Comparison of ENCODE assay signal across 10 mouse cellular contexts in genomic region chrX:103164948-103165605, GRCm38 (mm10). TPM values are rescaled to one million over a fixed set of nuclear protein-coding genes. Genes with fewer than 3 reads are reported as not detected.
A peak's percentile ranks its signal among the peaks of the same experiment; 100 is the strongest.
DNase-seq lines count a peak whose midpoint lies in the region; ATAC-seq and TF ChIP-seq lines count a peak whose summit lies in the region.
"Not testable (repeated sequence)": the region's sequence is repeated elsewhere in the genome, so short reads cannot be mapped to it uniquely, and the experiment has no call there.
"Had no signal": no experiment of that assay in that cellular context is flagged by ENCODE, and none has a peak within 500 bp of the region (broad histone marks: within the 10 kb centered on the region; RNA-seq: fewer than 3 reads in every experiment).

No protein-coding gene starts in this region.

- 29% methylated on average over 44 of the region's 83 CpGs for WGBS in embryonic facial prominence, embryonic 13.5 days
- WGBS in forebrain, postnatal 0 days: 32% methylated on average over 41 of the region's 83 CpGs
- whole genome bisulfite sequencing in hindbrain, embryonic 10.5 days: 36% methylated on average over 54 of the region's 83 CpGs
- WGBS in kidney, embryonic 14.5 days: 28% methylated on average over 37 of the region's 83 CpGs
- WGBS in liver, embryonic 13.5 days (ENCODE audit: insufficient replicate concordance): 28% methylated on average over 22 of the region's 83 CpGs
- WGBS in midbrain, embryonic 11.5 days: 24% methylated on average over 30 of the region's 83 CpGs

- H3K9ac ChIP-seq in embryonic facial prominence, embryonic 13.5 days; kidney, embryonic 14.5 days (ENCODE audit: low read depth, low read length); liver, embryonic 13.5 days; midbrain, embryonic 11.5 days (ENCODE audit: low read length): not testable (repeated sequence)
- 0 out of 2 replicates have a peak overlapping the region, but pooled peaks have one; percentile 31 for H3K9ac ChIP-seq in forebrain, postnatal 0 days

- H3K4me1 ChIP-seq in embryonic facial prominence, embryonic 13.5 days; forebrain, postnatal 0 days (ENCODE audit: insufficient read depth); hindbrain, embryonic 10.5 days (replicated peaks); kidney, embryonic 14.5 days (ENCODE audit: control insufficient read depth, insufficient read depth, low read length); liver, embryonic 13.5 days (replicated peaks); midbrain, embryonic 11.5 days (ENCODE audit: control insufficient read depth, insufficient read depth, low read length): not testable (repeated sequence)

- peak overlapping the region; percentile 34 for H3K4me3 ChIP-seq in embryonic facial prominence, embryonic 13.5 days
- peak overlapping the region; percentile 28 for H3K4me3 ChIP-seq in forebrain, postnatal 0 days (ENCODE audit: low read depth, low read length)
- H3K4me3 ChIP-seq in hindbrain, embryonic 10.5 days: peak overlapping the region; percentile 44
- peak overlapping the region; percentile 9; the same call in 1 of the 2 replicates for H3K4me3 ChIP-seq in kidney, embryonic 14.5 days (ENCODE audit: low read length)
- not testable (repeated sequence) for H3K4me3 ChIP-seq in liver, embryonic 13.5 days (replicated peaks)
- H3K4me3 ChIP-seq in midbrain, embryonic 11.5 days (ENCODE audit: low read depth, low read length): peak overlapping the region; percentile 20; the same call in 1 of the 2 replicates

- peak overlapping the region; percentile 48 for H3K4me2 ChIP-seq in embryonic facial prominence, embryonic 13.5 days
- H3K4me2 ChIP-seq in forebrain, postnatal 0 days (ENCODE audit: low read depth): peak overlapping the region; percentile 39
- peak overlapping the region; percentile 26 for H3K4me2 ChIP-seq in kidney, embryonic 14.5 days (replicated peaks; ENCODE audit: low read depth, low read length)
- H3K4me2 ChIP-seq in liver, embryonic 13.5 days: not testable (repeated sequence)
- peak overlapping the region; percentile 34; the same call in 1 of the 2 replicates for H3K4me2 ChIP-seq in midbrain, embryonic 11.5 days

- H3K9me3 ChIP-seq in embryonic facial prominence, embryonic 13.5 days; forebrain, postnatal 0 days (ENCODE audit: low read length); hindbrain, embryonic 10.5 days; kidney, embryonic 14.5 days (ENCODE audit: control insufficient read depth, low read length); liver, embryonic 13.5 days (replicated peaks); midbrain, embryonic 11.5 days (ENCODE audit: control insufficient read depth, low read length): not testable (repeated sequence)

- DNase-seq in forebrain, postnatal 0 days; hindbrain, embryonic 10.5 days (ENCODE audit: low spot score); liver, embryonic 13.5 days; midbrain, embryonic 11.5 days (ENCODE audit: low spot score, missing footprints): not testable (repeated sequence)

- peaks cover 21% of the 10 kb centered on the region for H3K27me3 ChIP-seq in embryonic facial prominence, embryonic 13.5 days
- H3K27me3 ChIP-seq in forebrain, postnatal 0 days (ENCODE audit: insufficient read depth, low read length); kidney, embryonic 14.5 days (ENCODE audit: control insufficient read depth, insufficient read depth, low read length); midbrain, embryonic 11.5 days (ENCODE audit: control insufficient read depth, insufficient read depth, low read length): not testable (repeated sequence)
- peaks cover 31% of the 10 kb centered on the region for H3K27me3 ChIP-seq in hindbrain, embryonic 10.5 days (ENCODE audit: insufficient read depth, poor library complexity, severe bottlenecking)
- peaks cover 12% of the 10 kb centered on the region; the same call in 1 of the 2 replicates for H3K27me3 ChIP-seq in liver, embryonic 13.5 days

- not testable (repeated sequence) for TF ChIP-seq CTCF in forebrain, postnatal 0 days (IDR thresholded peaks at IDR 0.05; ENCODE audit: low read depth)

- not testable (repeated sequence) for H3K36me3 ChIP-seq in embryonic facial prominence, embryonic 13.5 days; forebrain, postnatal 0 days (ENCODE audit: insufficient read depth); hindbrain, embryonic 10.5 days; kidney, embryonic 14.5 days (ENCODE audit: control insufficient read depth, insufficient read depth, low read length); liver, embryonic 13.5 days; midbrain, embryonic 11.5 days (ENCODE audit: control insufficient read depth, insufficient read depth, low read length)

- H3K27ac ChIP-seq in embryonic facial prominence, embryonic 13.5 days; forebrain, postnatal 0 days (ENCODE audit: low read depth, low read length); hindbrain, embryonic 10.5 days; kidney, embryonic 14.5 days (ENCODE audit: low read depth, low read length); liver, embryonic 13.5 days; midbrain, embryonic 11.5 days (ENCODE audit: low read depth, low read length): not testable (repeated sequence)

- ATAC-seq in embryonic facial prominence, embryonic 13.5 days (ENCODE audit: insufficient number of reproducible peaks, insufficient read depth, low FRiP score, low TSS enrichment, low read depth): peak; percentile 67; the same call in 1 of the 2 replicates
- ATAC-seq in forebrain, postnatal 0 days: peak; percentile 88
- peak; percentile 91 for ATAC-seq in kidney, embryonic 14.5 days (ENCODE audit: low FRiP score, low TSS enrichment)
- ATAC-seq in liver, embryonic 13.5 days (ENCODE audit: low read depth): peak; percentile 94
- peak; percentile 96 for ATAC-seq in midbrain, embryonic 11.5 days (ENCODE audit: low FRiP score)
- peak; percentile 74 for ATAC-seq in neutrophil, adult 5-6 weeks (ENCODE audit: extremely low read depth, insufficient number of reproducible peaks, low FRiP score, poor library complexity, severe bottlenecking)

RNA-seq across cellular contexts. Expression of gene Nap1l2, which starts 21.4 kb away (rescaled TPM):
- polyA plus RNA-seq in embryonic facial prominence, embryonic 13.5 days (2015; fragmentation: Nextera tagmentation; extraction: Ambion mirVana): 3.3 and 3.8 TPM in 2 replicates
- total RNA-seq in forebrain, postnatal 0 days (2014; rRNA removed): 33.1 and 49.5 TPM in 2 replicates
- polyA plus RNA-seq in forebrain, postnatal 0 days (2015; fragmentation: Nextera tagmentation; extraction: Ambion mirVana): 36.8 and 60.1 TPM in 2 replicates
- 7.2 and 16.4 TPM in 2 replicates for polyA plus RNA-seq in hindbrain, embryonic 10.5 days (2016; fragmentation: Nextera tagmentation; extraction: Ambion mirVana)
- polyA plus RNA-seq in kidney, embryonic 14.5 days (2014; fragmentation: Nextera tagmentation; extraction: Ambion mirVana): 0.53 and 1.1 TPM in 2 replicates
- polyA plus RNA-seq in liver, embryonic 13.5 days (2015; fragmentation: Nextera tagmentation; extraction: Ambion mirVana): 0.10 TPM in 1 of 2 replicates, not detected in the other
- polyA plus RNA-seq in midbrain, embryonic 11.5 days (2014; fragmentation: Nextera tagmentation; extraction: Ambion mirVana): 19.4 and 19.6 TPM in 2 replicates
- 0.37 and 0.47 TPM in 2 replicates for total RNA-seq in neutrophil, adult 5-6 weeks (2017)
- total RNA-seq: gastrocnemius, postnatal 25 days had no signal
- polyA plus RNA-seq: erythroblast, embryonic 14.5 days; large intestine, adult 2 months had no signal
